Mouse (Mus musculus) MEL (cell line): ENCODE data around the gene Crb3. TPM values are rescaled to one million over a fixed set of nuclear protein-coding genes. Genes with fewer than 3 reads are reported as not detected.

Experiments used
- DNase-seq: peaks from one replicate; pipeline ENCODE4 v3.0.0; 2011; ENCODE audit warnings: low read depth, low spot score
- H3K27ac ChIP-seq: 2 replicates; pipeline ENCODE4 v1.5.1; 2012; ENCODE audit warnings: low read depth, mild to moderate bottlenecking, control low read depth, low read length, moderate library complexity; ENCODE audit not compliant: control insufficient read depth
- H3K27me3 ChIP-seq, 2 experiments: fragments of 150-350 bp in 1 of 2; sonication (generic) in 1 of 2; 2 replicates each; pipeline ENCODE4 v1.6.1; 2012; ENCODE audit warnings: low read length in 2 of 2, mild to moderate bottlenecking in 2 of 2, improper control_type of control experiment in 1 of 2, moderate library complexity in 1 of 2; ENCODE audit not compliant: insufficient read depth in 2 of 2, control insufficient read depth in 1 of 2
- H3K36me3 ChIP-seq, 2 experiments: 2 replicates each; pipeline ENCODE4 v1.6.1; 2012 to 2014; ENCODE audit warnings: low read length in 2 of 2, improper control_type of control experiment in 1 of 2, inconsistent platforms in 1 of 2, mild to moderate bottlenecking in 1 of 2; ENCODE audit not compliant: insufficient read depth in 2 of 2, control insufficient read depth in 1 of 2
- H3K4me1 ChIP-seq, 2 experiments: fragments of 150-350 bp in 1 of 2; sonication (generic) in 1 of 2; 2 replicates each; pipeline ENCODE4 v1.6.1; 2012; ENCODE audit warnings: low read length in 2 of 2, improper control_type of control experiment in 1 of 2, mild to moderate bottlenecking in 1 of 2; ENCODE audit not compliant: insufficient read depth in 2 of 2, control insufficient read depth in 1 of 2
- H3K4me3 ChIP-seq, 2 experiments: fragments of 150-350 bp in 1 of 2; sonication (generic) in 1 of 2; 2 replicates each; pipeline ENCODE4 v1.5.1; 2012; ENCODE audit warnings: low read depth in 2 of 2, low read length in 2 of 2, mild to moderate bottlenecking in 2 of 2, moderate library complexity in 2 of 2, control low read depth in 1 of 2, improper control_type of control experiment in 1 of 2; ENCODE audit not compliant: control insufficient read depth in 1 of 2, insufficient read depth in 1 of 2
- H3K79me2 ChIP-seq: 2 replicates; pipeline ENCODE4 v1.6.1; 2012; ENCODE audit warnings: mild to moderate bottlenecking, low read length, moderate library complexity; ENCODE audit not compliant: control insufficient read depth, poor library complexity, insufficient read depth
- H3K9ac ChIP-seq: 2 replicates; pipeline ENCODE4 v1.6.1; 2012; ENCODE audit warnings: low read depth, mild to moderate bottlenecking, control low read depth, low read length, moderate library complexity; ENCODE audit not compliant: control insufficient read depth, poor library complexity, severe bottlenecking
- H3K9me3 ChIP-seq: fragments of 150-350 bp; sonication (generic); replicated peaks from 2 replicates; pipeline ENCODE4 v1.6.1; 2012; ENCODE audit warnings: mild to moderate bottlenecking, low read length, improper control_type of control experiment, moderate library complexity; ENCODE audit not compliant: insufficient read depth
- EP300 ChIP-seq, 2 experiments: IDR thresholded peaks; 2 replicates each; pipeline ENCODE4 v1.6.1; 2011; ENCODE audit warnings: improper control_type of control experiment in 2 of 2, low read length in 2 of 2, low read depth in 1 of 2, mild to moderate bottlenecking in 1 of 2
- ETS1 ChIP-seq: IDR thresholded peaks from 2 replicates; pipeline ENCODE4 v1.6.1; 2012; ENCODE audit warnings: low read depth, mild to moderate bottlenecking, inconsistent platforms, low read length, improper control_type of control experiment, moderate library complexity
- GATA1 ChIP-seq: IDR thresholded peaks from 2 replicates; pipeline ENCODE4 v1.6.1; 2011; ENCODE audit warnings: low read depth, low read length, improper control_type of control experiment
- JUND ChIP-seq: IDR thresholded peaks from 2 replicates; pipeline ENCODE4 v1.6.1; 2011; ENCODE audit warnings: low read depth, mild to moderate bottlenecking, improper control_type of control experiment, low read length
- MAFK ChIP-seq: IDR thresholded peaks from 2 replicates; pipeline ENCODE4 v1.6.1; 2011; ENCODE audit warnings: low read depth, mild to moderate bottlenecking, low read length, improper control_type of control experiment, borderline replicate concordance
- MAX ChIP-seq: IDR thresholded peaks from 2 replicates; pipeline ENCODE4 v1.6.1; 2011; ENCODE audit warnings: low read length, improper control_type of control experiment
- MEF2A ChIP-seq: IDR thresholded peaks from 2 replicates; pipeline ENCODE4 v1.6.1; 2014; ENCODE audit warnings: low read depth, mild to moderate bottlenecking, inconsistent platforms, low read length, improper control_type of control experiment; ENCODE audit not compliant: poor library complexity, insufficient replicate concordance, severe bottlenecking; ENCODE audit errors: extremely low read depth
- MYB ChIP-seq: IDR thresholded peaks from 2 replicates; pipeline ENCODE4 v1.6.1; 2011; ENCODE audit warnings: mild to moderate bottlenecking, low read depth, low read length, improper control_type of control experiment
- MYC ChIP-seq: IDR thresholded peaks from 2 replicates; pipeline ENCODE4 v1.6.1; 2011; ENCODE audit warnings: low read depth, mild to moderate bottlenecking, low read length, improper control_type of control experiment, moderate library complexity
- NELFE ChIP-seq: IDR thresholded peaks from 2 replicates; pipeline ENCODE4 v1.6.1; 2011; ENCODE audit warnings: low read depth, low read length, improper control_type of control experiment
- POLR2AphosphoS5 ChIP-seq: IDR thresholded peaks from 2 replicates; pipeline ENCODE4 v1.6.1; 2012; ENCODE audit warnings: low read depth, borderline replicate concordance, mild to moderate bottlenecking, inconsistent platforms, low read length, moderate library complexity, mixed read lengths
- SIN3A ChIP-seq: IDR thresholded peaks from 2 replicates; pipeline ENCODE4 v1.6.1; 2012; ENCODE audit warnings: low read length, improper control_type of control experiment, inconsistent platforms
- TAL1 ChIP-seq: IDR thresholded peaks from 2 replicates; pipeline ENCODE4 v1.6.1; 2012; ENCODE audit warnings: mild to moderate bottlenecking, inconsistent platforms, low read length, moderate library complexity, mixed read lengths
- TCF12 ChIP-seq: IDR thresholded peaks from 2 replicates; pipeline ENCODE4 v1.6.1; 2014; ENCODE audit warnings: low read depth, mild to moderate bottlenecking, inconsistent platforms, low read length, improper control_type of control experiment, moderate library complexity
- ZC3H11A ChIP-seq: IDR thresholded peaks from 2 replicates; pipeline ENCODE4 v1.6.1; 2012; ENCODE audit warnings: low read depth, mild to moderate bottlenecking, inconsistent platforms, low read length, improper control_type of control experiment
- polyA plus RNA-seq, 2 experiments: library from polyadenylated mRNA; stranded (reverse) in 1 of 2; unstranded in 1 of 2; fragments of >175 nt in 1 of 2; fragments of >200 nt in 1 of 2; gene quantifications; 2 replicates each; pipeline versions ENCODE4 v1.2.1 to v1.2.4; 2012; ENCODE audit warnings: low replicate concordance in 2 of 2, low read depth in 1 of 2; ENCODE audit not compliant: insufficient read length in 2 of 2, insufficient read depth in 1 of 2, missing spikeins in 1 of 2
- total RNA-seq: library from RNA; depleted of rRNA; stranded (reverse); fragments of 300-350 nt; gene quantifications from 2 replicates; pipeline ENCODE4 v1.2.3, GENCODE M21; 2012

Gene Crb3
- total and polyA plus RNA-seq, 3 experiments: 0.19 TPM; not detected in 2

DNA sequence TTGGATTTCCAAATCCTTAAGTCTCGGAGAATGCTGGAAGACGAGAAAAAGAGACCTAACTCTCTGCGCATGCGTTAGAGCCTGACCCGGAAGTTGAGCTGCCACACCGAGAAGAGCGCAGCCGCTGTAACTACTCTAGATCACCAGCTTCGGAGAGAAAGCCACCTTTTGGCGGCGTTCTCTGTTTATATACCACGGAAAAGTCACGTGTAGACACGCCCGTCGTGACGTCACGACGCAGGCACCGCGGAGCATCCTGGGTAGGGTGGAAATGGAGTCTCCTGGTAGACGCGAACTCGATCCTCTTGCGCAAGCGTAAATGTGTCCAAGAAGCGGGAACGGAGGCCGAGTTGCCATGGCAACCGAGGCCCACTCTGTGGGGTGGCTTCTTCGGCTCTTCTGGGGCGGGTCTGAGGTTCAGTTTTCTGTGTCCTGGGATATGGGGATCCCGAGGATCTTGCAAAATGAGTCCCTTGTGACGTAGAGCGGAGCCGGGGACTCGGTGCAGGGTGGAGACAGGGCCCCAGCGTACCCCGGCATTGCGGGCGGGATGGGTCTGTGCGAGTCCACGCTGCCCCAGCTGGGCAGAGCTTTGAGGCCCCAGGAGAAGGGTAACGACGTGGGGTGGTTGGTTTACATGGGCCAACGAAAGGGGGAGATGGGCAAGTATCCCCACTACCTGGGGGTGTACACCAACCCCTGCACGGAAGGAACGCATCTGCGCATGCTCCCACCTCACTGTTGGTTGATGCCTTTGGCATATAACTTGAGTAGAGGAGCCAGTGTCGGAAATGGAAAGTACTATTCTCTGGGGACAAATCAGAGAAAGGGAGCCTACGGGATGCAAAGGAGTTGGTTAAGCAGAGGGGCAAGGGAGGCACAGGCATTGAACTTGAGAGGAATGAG is 47.4 kb upstream of the Crb3 start, which contains the start of the genes Gtf2f1 and Gm17949 (continued):
- TF ChIP-seq MEF2A (no peak), MYC (peak; percentile 79; the same call in 1 of the 2 replicates), ETS1 (peak; percentile 57; the same call in 1 of the 2 replicates)

GRCm38 (mm10) chr17:57012245-57012795 is 46.6 kb upstream of the Crb3 start:
- DNase-seq: no peak
- H3K4me1 ChIP-seq: peaks cover 6 to 17% of the 10 kb centered on the region in 2 experiments; a peak in 3 of 4 replicates
- H3K79me2 ChIP-seq: peaks cover 18% of the 10 kb centered on the region
- TF ChIP-seq POLR2AphosphoS5 (no peak), NELFE (no peak)
- H3K4me3 ChIP-seq: peak overlapping the region; percentile 57 to 77
- peak overlapping the region; percentile 84 for H3K9ac ChIP-seq
- H3K36me3 ChIP-seq: peaks cover 0 to 10% of the 10 kb centered on the region in 2 experiments; a peak in 3 of 4 replicates
- H3K9me3 ChIP-seq: no peaks in the 10 kb centered on the region
- H3K27me3 ChIP-seq: no peaks in the 10 kb centered on the region
- peak overlapping the region; percentile 75 for H3K27ac ChIP-seq

DNA sequence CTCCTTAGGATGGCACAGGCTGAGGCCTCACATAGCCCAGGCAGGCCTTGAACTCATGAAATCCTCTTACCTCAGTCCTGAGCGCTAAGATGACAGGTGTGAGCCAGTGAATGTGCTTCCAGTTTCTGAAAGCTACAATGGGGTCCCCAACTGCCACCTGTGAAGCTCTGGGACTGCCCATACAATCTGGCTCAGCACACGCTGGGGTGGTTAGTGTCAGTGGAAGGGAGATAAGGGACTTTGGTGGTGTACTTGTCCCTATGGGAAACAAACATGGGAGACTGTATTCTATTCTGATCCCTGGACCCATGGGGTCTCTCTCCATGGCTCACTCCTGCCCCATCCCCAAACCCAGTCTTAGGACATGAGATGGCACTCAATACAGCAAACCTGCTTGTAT is 39.2 kb upstream of the Crb3 start:
- peaks cover 0 to 6% of the 10 kb centered on the region in 2 experiments; a peak in 1 of 4 replicates for H3K4me1 ChIP-seq

More for the DNA sequence above, 39.2 kb upstream of the Crb3 start:
- Histone ChIP-seq H3K27me3 (no peaks in the 10 kb centered on the region), H3K9me3 (no peaks in the 10 kb centered on the region), H3K27ac (no peak overlapping the region), H3K36me3 (peaks cover 2% of the 10 kb centered on the region in 2 experiments; a peak in 3 of 4 replicates), H3K9ac (no peak overlapping the region), H3K79me2 (no peaks in the 10 kb centered on the region), H3K4me3 (no peak overlapping the region)
- peak; percentile 51 for DNase-seq
- TF ChIP-seq NELFE (no peak), TAL1 (peak; percentile 67), JUND (no peak), EP300 (IDR thresholded peaks at IDR 0.05; ENCODE audit: low read depth in 1 of 2, low read length in 2 of 2) (peak; percentile 51 to 64; a peak in 3 of 4 replicates), TCF12 (peak; percentile 79), MYB (0 out of 2 replicates have a peak, but pooled peaks have one; percentile 28), MAFK (no peak), SIN3A (no peak), ZC3H11A (no peak), GATA1 (peak; percentile 47; the same call in 1 of the 2 replicates), MAX (no peak)
